Mouse (Mus musculus) limb, embryonic 14.5 days (tissue): ENCODE results near the gene B3gnt3. TPM values are rescaled to one million over a fixed set of nuclear protein-coding genes. Genes with fewer than 3 reads are reported as not detected.

ENCODE experiments used
- ATAC-seq: fragments of 200-750 bp; cut with Nextera tagmentation; 2 replicates; pipeline ENCODE4 v1.8.0; 2017; ENCODE audit warnings: low read depth, moderate number of reproducible peaks, moderate TSS enrichment; ENCODE audit not compliant: low FRiP score
- DNase-seq: peaks from one replicate; pipeline ENCODE4 v3.0.0-alpha.2; 2015; ENCODE audit warnings: low spot score
- H3K27ac ChIP-seq: fragments of 300-500 bp; sonication (generic); replicated peaks from 2 replicates; pipeline ENCODE4 v1.5.1; 2014; ENCODE audit warnings: low read depth, mild to moderate bottlenecking, low read length, moderate library complexity, mixed read lengths
- H3K27me3 ChIP-seq: fragments of 300-500 bp; sonication (generic); 2 replicates; pipeline ENCODE4 v1.6.1; 2014; ENCODE audit warnings: low read length, mixed read lengths; ENCODE audit not compliant: control insufficient read depth, insufficient read depth
- H3K36me3 ChIP-seq: fragments of 300-500 bp; sonication (generic); 2 replicates; pipeline ENCODE4 v1.6.1; 2014; ENCODE audit warnings: mild to moderate bottlenecking, low read length, moderate library complexity, mixed read lengths; ENCODE audit not compliant: control insufficient read depth, insufficient read depth
- H3K4me1 ChIP-seq: fragments of 300-500 bp; sonication (generic); 2 replicates; pipeline ENCODE4 v1.6.1; 2014; ENCODE audit warnings: antibody characterized with exemption, low read length, mixed read lengths; ENCODE audit not compliant: control insufficient read depth, insufficient read depth
- H3K4me2 ChIP-seq: fragments of 300-500 bp; sonication (generic); replicated peaks from 2 replicates; pipeline ENCODE4 v1.6.1; 2014; ENCODE audit warnings: low read depth, mild to moderate bottlenecking, low read length, moderate library complexity; ENCODE audit not compliant: severe bottlenecking
- H3K4me3 ChIP-seq: fragments of 300-500 bp; sonication (generic); replicated peaks from 2 replicates; pipeline ENCODE4 v1.5.1; 2014; ENCODE audit warnings: low read length
- H3K9ac ChIP-seq: fragments of 300-500 bp; sonication (generic); 2 replicates; pipeline ENCODE4 v1.6.1; 2014; ENCODE audit warnings: mild to moderate bottlenecking, low read depth, low read length, moderate library complexity; ENCODE audit not compliant: severe bottlenecking
- H3K9me3 ChIP-seq: fragments of 300-500 bp; sonication (generic); 2 replicates; pipeline ENCODE4 v1.6.1; 2016; ENCODE audit warnings: low read length; ENCODE audit not compliant: control insufficient read depth
- POLR2A ChIP-seq: fragments of 200-500 bp; IDR thresholded peaks from 2 replicates; pipeline ENCODE4 v1.8.0; 2012; ENCODE audit warnings: inconsistent platforms, mild to moderate bottlenecking, moderate library complexity, borderline replicate concordance; ENCODE audit not compliant: insufficient read depth, insufficient read length; ENCODE audit errors: extremely low read depth
- WGBS: fragments of 180-500 bp; shearing (Covaris S2); extraction: QIAGEN DNeasy Blood & Tissue Kit; methylation state at CpG from one replicate; pipeline ENCODE4 v1.1.7; 2014; 5-methylcytosine and 5-hydroxymethylcytosine counted together
- polyA plus RNA-seq, 2 experiments: library from polyadenylated mRNA; depleted of rRNA in 1 of 2; stranded (reverse) in 1 of 2; unstranded in 1 of 2; fragments of >200 nt; fragmentation: Nextera tagmentation in 1 of 2; extraction: Ambion mirVana in 1 of 2; gene quantifications; 2 replicates each; pipeline versions ENCODE4 v1.2.1 to v1.2.3; 2012 to 2014

Gene B3gnt3
- polyA plus RNA-seq, 2 experiments: 0.67 to 1.1 TPM

DNA sequence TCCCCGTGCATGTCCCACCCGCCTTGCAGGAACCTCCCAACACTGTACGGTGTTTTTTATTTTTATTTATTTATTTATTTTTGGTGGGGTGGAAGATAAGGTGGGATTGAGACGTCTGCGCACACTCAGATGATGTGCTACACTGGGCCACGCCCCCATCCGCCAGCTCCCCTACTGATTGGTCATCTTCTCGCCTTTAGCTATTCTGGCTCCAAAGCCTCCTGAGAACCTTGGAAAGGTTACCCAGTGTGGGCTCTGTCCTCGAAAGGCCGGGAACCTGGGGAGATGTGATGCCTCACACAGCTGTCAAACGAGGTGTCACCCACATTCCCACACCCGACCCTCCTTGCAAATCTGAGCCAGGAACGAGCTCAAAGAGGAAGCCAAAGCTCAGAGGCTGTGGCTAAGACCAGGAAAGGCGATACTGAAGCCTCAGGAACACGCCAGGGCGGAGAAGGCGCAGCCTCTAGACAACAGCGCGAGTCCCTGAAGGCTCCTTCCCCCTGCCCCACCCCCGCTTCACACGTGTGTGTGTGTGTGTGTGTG is 26.7 kb upstream of the B3gnt3 start:
- no peaks in the 10 kb centered on the region for H3K36me3 ChIP-seq
- H3K27ac ChIP-seq: no peak overlapping the region
- ATAC-seq (no peak), DNase-seq (no peak)
- peaks cover 22% of the 10 kb centered on the region for H3K27me3 ChIP-seq
- peak overlapping the region; percentile 50 for H3K4me2 ChIP-seq
- peak overlapping the region; percentile 16; the same call in 1 of the 2 replicates for H3K9ac ChIP-seq
- 5% methylated on average over 21 of the region's 21 CpGs for WGBS
- TF ChIP-seq POLR2A: no peak
- H3K9me3 ChIP-seq: no peaks in the 10 kb centered on the region
- peaks cover 13% of the 10 kb centered on the region; the same call in 1 of the 2 replicates for H3K4me1 ChIP-seq
- H3K4me3 ChIP-seq: peak overlapping the region; percentile 27

GRCm38 (mm10) chr8:71725122-71725924 is 23.7 kb upstream of the B3gnt3 start, which contains the start of gene Fcho1:
Gene Fcho1 (minus strand): TSS chr8:71725716.
- H3K27ac ChIP-seq: no peak within 1 kb of the TSS
- peak within 1 kb of the TSS; percentile 52 for H3K9ac ChIP-seq
- peak within 1 kb of the TSS; percentile 86 for H3K4me2 ChIP-seq
- H3K27me3 ChIP-seq: peaks cover 22% of the 10 kb centered on the region
- H3K9me3 ChIP-seq: no peaks in the 10 kb centered on the region
- H3K36me3 ChIP-seq: no peaks in the 10 kb centered on the region
- H3K4me1 ChIP-seq: peaks cover 13% of the 10 kb centered on the region; the same call in 1 of the 2 replicates
- peak; percentile 80 for ATAC-seq
- peak within 1 kb of the TSS; percentile 56 for H3K4me3 ChIP-seq
- no peak for TF ChIP-seq POLR2A
- peak; percentile 85 for DNase-seq
- under 1% methylated on average over 34 of the region's 54 CpGs for WGBS

GRCm38 (mm10) chr8:71724389-71724788 is 22.8 kb upstream of the B3gnt3 start:
- Histone ChIP-seq H3K27me3 (peaks cover 22% of the 10 kb centered on the region), H3K9ac (no peak overlapping the region), H3K27ac (no peak overlapping the region), H3K36me3 (no peaks in the 10 kb centered on the region), H3K9me3 (no peaks in the 10 kb centered on the region), H3K4me3 (no peak overlapping the region), H3K4me1 (peaks cover 13% of the 10 kb centered on the region; the same call in 1 of the 2 replicates), H3K4me2 (no peak overlapping the region)
- no peak for ATAC-seq
- no peak for DNase-seq
- WGBS: 59% methylated on average over 4 of the region's 4 CpGs
- TF ChIP-seq POLR2A: no peak

DNA sequence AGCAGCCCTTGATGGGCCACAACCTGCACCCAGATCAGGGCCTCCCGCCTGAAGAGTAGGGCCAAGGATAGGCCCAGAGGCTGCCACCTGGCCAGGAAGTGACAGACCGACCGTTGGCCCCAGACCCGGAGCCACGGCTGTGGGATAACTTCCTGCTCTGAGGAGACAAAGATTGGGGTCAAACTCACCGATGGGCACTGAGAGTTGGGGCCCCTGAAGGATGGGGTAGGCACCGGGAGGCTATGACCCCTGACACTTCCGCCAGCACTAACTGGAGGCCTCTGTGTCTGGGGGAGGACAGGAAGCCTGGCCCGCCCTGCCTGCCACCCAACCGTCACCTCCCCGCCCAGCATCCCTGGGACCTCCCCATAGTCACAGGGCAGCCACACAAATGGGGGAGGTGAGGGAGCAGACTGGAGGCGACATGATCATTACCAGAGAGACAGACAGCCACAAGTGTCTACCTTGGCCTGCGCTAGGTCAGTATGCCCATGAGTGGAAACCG is 21.5 kb upstream of the B3gnt3 start:
- no peak for TF ChIP-seq POLR2A
- Histone ChIP-seq H3K9ac (no peak overlapping the region), H3K4me3 (no peak overlapping the region), H3K4me2 (no peak overlapping the region), H3K4me1 (peaks cover 6% of the 10 kb centered on the region; the same call in 1 of the 2 replicates), H3K9me3 (no peaks in the 10 kb centered on the region), H3K27ac (no peak overlapping the region), H3K36me3 (no peaks in the 10 kb centered on the region), H3K27me3 (peaks cover 22% of the 10 kb centered on the region)
- DNase-seq (no peak), ATAC-seq (no peak)
- 57% methylated on average over 14 of the region's 14 CpGs for WGBS

GRCm38 (mm10) chr8:71719928-71720457 is 18.4 kb upstream of the B3gnt3 start:
- peak; percentile 44; the same call in 1 of the 2 replicates for ATAC-seq
- H3K27me3 ChIP-seq: peaks cover 6% of the 10 kb centered on the region
- no peaks in the 10 kb centered on the region for H3K36me3 ChIP-seq
- no peak overlapping the region; the same call in 1 of the 2 replicates for H3K9ac ChIP-seq
- peak; percentile 36 for DNase-seq
- peaks cover 2% of the 10 kb centered on the region; the same call in 1 of the 2 replicates for H3K4me1 ChIP-seq
- 28% methylated on average over 7 of the region's 7 CpGs for WGBS
- no peak overlapping the region for H3K4me3 ChIP-seq
- H3K4me2 ChIP-seq: no peak overlapping the region
- no peak overlapping the region for H3K27ac ChIP-seq
- TF ChIP-seq POLR2A: no peak
- H3K9me3 ChIP-seq: no peaks in the 10 kb centered on the region
